Mouse (Mus musculus): ENCODE measurements at regions not wholly inside any gene's neighbourhood (a gene's known extent, or its start where the extent isn't known, plus 50 kb on each side); places are given as distances from the start of the nearest gene placed in this dataset.
"Not testable (repeated sequence)": the region's sequence is repeated elsewhere in the genome, so short reads cannot be mapped to it uniquely, and the experiment has no call there.

DNA sequence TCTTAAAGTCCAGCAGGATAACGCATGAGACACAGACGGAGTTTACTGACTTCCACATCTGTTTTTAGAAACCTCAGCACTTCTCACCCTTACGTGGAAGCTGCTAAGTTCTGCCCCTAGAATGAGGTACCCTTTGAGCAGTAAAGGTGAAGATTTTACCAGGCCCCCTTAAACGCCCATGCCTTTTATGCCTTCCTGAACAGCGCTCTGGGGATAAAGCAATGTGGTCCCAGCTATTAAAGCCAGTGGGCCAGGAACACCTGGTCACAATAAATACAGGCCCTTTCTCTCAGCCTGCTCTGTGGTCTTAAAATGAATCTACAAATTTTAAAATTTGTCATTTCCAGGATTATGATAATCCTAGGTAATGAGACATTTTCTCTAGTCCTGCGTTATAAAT lies 57.9 kb downstream of the Llph start:
- Histone ChIP-seq H3K36me3 (ENCODE audit: control insufficient read depth, insufficient read depth) (no peaks in the 10 kb centered on the region), H3K79me2 (ENCODE audit: control insufficient read depth, insufficient read depth) (no peaks in the 10 kb centered on the region), H3ac (ENCODE audit: control insufficient read depth, insufficient read length) (no peak overlapping the region), H3K4me2 (ENCODE audit: low read depth) (no peak overlapping the region), H3K27me3 (ENCODE audit: control insufficient read depth, insufficient read depth, insufficient read length) (peaks cover 6% of the 10 kb centered on the region), H3K4me3 (no peak overlapping the region)
- TF ChIP-seq TCF3 (IDR thresholded peaks at IDR 0.05; ENCODE audit: insufficient read length, low read depth) (no peak), USF1 (IDR thresholded peaks at IDR 0.05; ENCODE audit: low read depth) (no peak), POLR2A (IDR thresholded peaks at IDR 0.05; ENCODE audit: insufficient read length, low read depth) (no peak), TCF12 (IDR thresholded peaks at IDR 0.05; ENCODE audit: insufficient read depth, poor library complexity, severe bottlenecking) (no peak), MAX (IDR thresholded peaks at IDR 0.05; ENCODE audit: low read depth) (no peak)

GRCm38 (mm10) chr10:120291912-120292311 lies 65.0 kb downstream of the Llph start:
- no peaks in the 10 kb centered on the region for H3K36me3 ChIP-seq (ENCODE audit: control insufficient read depth, insufficient read depth)
- H3K27me3 ChIP-seq (ENCODE audit: control insufficient read depth, insufficient read depth, insufficient read length) = peaks cover 11% of the 10 kb centered on the region
- TF ChIP-seq REST (IDR thresholded peaks at IDR 0.05; ENCODE audit: insufficient read depth, insufficient read length) (no peak), MAX (IDR thresholded peaks at IDR 0.05; ENCODE audit: low read depth) (no peak), USF1 (IDR thresholded peaks at IDR 0.05; ENCODE audit: low read depth) (no peak), POLR2A (IDR thresholded peaks at IDR 0.05; ENCODE audit: insufficient read length, low read depth) (no peak), CEBPB (IDR thresholded peaks at IDR 0.05; ENCODE audit: insufficient read depth, poor library complexity, severe bottlenecking) (no peak), SRF (IDR thresholded peaks at IDR 0.05; ENCODE audit: control insufficient read depth, insufficient read length, low read depth) (no peak), E2F4 (IDR thresholded peaks at IDR 0.05; ENCODE audit: insufficient read depth) (no peak), TCF3 (IDR thresholded peaks at IDR 0.05; ENCODE audit: insufficient read length, low read depth) (no peak), TCF12 (IDR thresholded peaks at IDR 0.05; ENCODE audit: insufficient read depth, poor library complexity, severe bottlenecking) (no peak), MYOG (IDR thresholded peaks at IDR 0.05; ENCODE audit: control insufficient read depth in 1 of 3, insufficient read depth in 1 of 3, insufficient read length in 2 of 3, low read depth in 2 of 3) (no peak), MYOD1 (IDR thresholded peaks at IDR 0.05; ENCODE audit: control insufficient read depth in 1 of 3, insufficient read length in 2 of 3, low read depth in 2 of 3) (no peak), POLR2AphosphoS2 (IDR thresholded peaks at IDR 0.05; ENCODE audit: insufficient read length, low read depth) (no peak)
- H3K79me2 ChIP-seq (ENCODE audit: control insufficient read depth, insufficient read depth) = no peaks in the 10 kb centered on the region
- H3K4me3 ChIP-seq = no peak overlapping the region
- no peak overlapping the region for H3ac ChIP-seq (ENCODE audit: control insufficient read depth, insufficient read length)
- no peak overlapping the region for H3K4me2 ChIP-seq (ENCODE audit: low read depth)

DNA sequence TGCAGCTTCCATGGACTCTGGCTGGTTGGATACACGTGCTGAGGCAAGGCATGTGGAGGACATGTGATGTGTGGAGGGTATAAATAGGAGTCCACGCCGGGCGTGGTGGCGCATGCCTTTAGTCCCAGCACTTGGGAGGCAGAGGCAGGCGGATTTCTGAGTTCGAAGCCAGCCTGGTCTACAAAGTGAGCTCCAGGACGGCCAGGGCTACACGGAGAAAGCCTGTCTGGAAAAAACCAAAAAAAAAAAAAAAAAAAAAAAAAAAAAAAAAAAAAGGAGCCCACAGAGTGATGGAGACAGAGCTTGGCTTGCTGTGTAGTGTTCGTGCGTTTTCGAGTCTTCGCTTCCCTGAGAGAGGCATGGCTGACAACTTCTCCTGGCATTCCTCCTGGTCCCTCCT lies 66.5 kb downstream of the Llph start:
- not testable (repeated sequence) for H3K79me2 ChIP-seq (ENCODE audit: control insufficient read depth, insufficient read depth); H3K36me3 ChIP-seq (ENCODE audit: control insufficient read depth, insufficient read depth); H3K4me2 ChIP-seq (ENCODE audit: low read depth); H3ac ChIP-seq (ENCODE audit: control insufficient read depth, insufficient read length); H3K4me3 ChIP-seq
- H3K27me3 ChIP-seq (ENCODE audit: control insufficient read depth, insufficient read depth, insufficient read length) = peaks cover 11% of the 10 kb centered on the region

DNA sequence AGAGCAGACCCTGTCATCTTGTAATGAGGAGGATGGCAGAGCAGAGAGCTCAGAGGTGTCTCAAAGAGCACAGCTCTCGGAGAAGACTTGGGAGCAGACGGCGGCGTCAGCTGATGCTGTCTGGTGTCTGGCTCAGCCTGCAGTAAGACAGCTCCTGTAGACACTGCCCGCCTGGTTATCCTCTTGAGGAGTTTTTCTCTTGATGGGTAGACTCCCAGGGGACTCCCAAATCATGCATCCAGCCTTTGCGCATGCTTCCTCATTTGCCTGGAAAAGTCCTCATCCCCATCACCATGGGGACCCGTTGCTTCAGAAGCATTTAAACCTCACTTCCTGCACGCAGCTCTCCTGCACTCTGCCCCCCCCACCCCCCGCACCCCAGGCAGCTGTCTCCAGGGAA lies 67.6 kb downstream of the Llph start:
- no peaks in the 10 kb centered on the region for H3K79me2 ChIP-seq (ENCODE audit: control insufficient read depth, insufficient read depth)
- no peaks in the 10 kb centered on the region for H3K36me3 ChIP-seq (ENCODE audit: control insufficient read depth, insufficient read depth)
- H3ac ChIP-seq (ENCODE audit: control insufficient read depth, insufficient read length) = no peak overlapping the region
- H3K27me3 ChIP-seq (ENCODE audit: control insufficient read depth, insufficient read depth, insufficient read length) = peaks cover 7% of the 10 kb centered on the region
- H3K4me3 ChIP-seq = no peak overlapping the region
- TF ChIP-seq SRF (IDR thresholded peaks at IDR 0.05; ENCODE audit: control insufficient read depth, insufficient read length, low read depth) (no peak), MYOG (IDR thresholded peaks at IDR 0.05; ENCODE audit: control insufficient read depth in 1 of 3, insufficient read depth in 1 of 3, insufficient read length in 2 of 3, low read depth in 2 of 3) (no peak), MYOD1 (IDR thresholded peaks at IDR 0.05; ENCODE audit: control insufficient read depth in 1 of 3, insufficient read length in 2 of 3, low read depth in 2 of 3) (no peak), POLR2AphosphoS2 (IDR thresholded peaks at IDR 0.05; ENCODE audit: insufficient read length, low read depth) (no peak), E2F4 (IDR thresholded peaks at IDR 0.05; ENCODE audit: insufficient read depth) (no peak), CEBPB (IDR thresholded peaks at IDR 0.05; ENCODE audit: insufficient read depth, poor library complexity, severe bottlenecking) (no peak), TCF3 (IDR thresholded peaks at IDR 0.05; ENCODE audit: insufficient read length, low read depth) (no peak), POLR2A (IDR thresholded peaks at IDR 0.05; ENCODE audit: insufficient read length, low read depth) (no peak), USF1 (IDR thresholded peaks at IDR 0.05; ENCODE audit: low read depth) (no peak), TCF12 (IDR thresholded peaks at IDR 0.05; ENCODE audit: insufficient read depth, poor library complexity, severe bottlenecking) (no peak), MAX (IDR thresholded peaks at IDR 0.05; ENCODE audit: low read depth) (no peak), REST (IDR thresholded peaks at IDR 0.05; ENCODE audit: insufficient read depth, insufficient read length) (no peak)
- H3K4me2 ChIP-seq (ENCODE audit: low read depth) = no peak overlapping the region

- no peak overlapping the region for H3K4me2 ChIP-seq (ENCODE audit: low read depth)
- TF ChIP-seq MYOG (IDR thresholded peaks at IDR 0.05; ENCODE audit: control insufficient read depth in 1 of 3, insufficient read depth in 1 of 3, insufficient read length in 2 of 3, low read depth in 2 of 3) = no peak
- peaks cover 6% of the 10 kb centered on the region for H3K27me3 ChIP-seq (ENCODE audit: control insufficient read depth, insufficient read depth, insufficient read length)
Observed at GRCm38 (mm10) chr10:120297311-120297710, 70.4 kb downstream of the Llph start.

More at GRCm38 (mm10) chr10:120297311-120297710, 70.4 kb downstream of the Llph start:
- no peak overlapping the region for H3ac ChIP-seq (ENCODE audit: control insufficient read depth, insufficient read length)
- no peaks in the 10 kb centered on the region for H3K79me2 ChIP-seq (ENCODE audit: control insufficient read depth, insufficient read depth)
- H3K36me3 ChIP-seq (ENCODE audit: control insufficient read depth, insufficient read depth) = no peaks in the 10 kb centered on the region
- H3K4me3 ChIP-seq = no peak overlapping the region

Data from myocyte (in vitro differentiated cells).